Mouse (Mus musculus): Measurements from ENCODE around the gene Wbp1l. TPM values are rescaled to one million over a fixed set of nuclear protein-coding genes. Genes with fewer than 3 reads are reported as not detected.
A peak's percentile ranks its signal among the peaks of the same experiment; 100 is the strongest.

Wbp1l gene
- polyA plus RNA-seq, 1 experiment from 2014 or later = 39.7 TPM

DNA sequence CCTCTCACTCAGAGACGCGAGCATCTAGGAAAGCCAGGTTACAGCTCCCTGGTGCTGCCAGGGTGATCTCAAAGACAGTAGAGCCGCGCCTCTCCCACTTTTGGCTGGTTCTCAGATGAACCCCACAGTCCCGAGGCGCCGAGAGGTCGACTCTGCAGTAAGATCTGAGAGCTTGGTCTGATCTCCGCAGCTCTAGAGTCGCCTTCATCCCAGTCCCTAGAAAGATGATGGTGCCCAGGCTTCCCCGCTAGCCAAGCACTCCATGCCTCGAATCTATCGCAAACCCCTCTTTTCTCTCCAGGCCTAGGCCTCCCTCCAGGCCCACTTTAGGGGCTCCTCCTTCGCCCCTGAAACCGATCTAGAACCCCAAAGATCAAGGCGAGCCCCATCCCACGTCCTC lies 26.3 kb upstream of the Wbp1l start:
- peak overlapping the region; percentile 70 for H3K4me2 ChIP-seq (replicated peaks)
- WGBS = under 1% methylated on average over 17 of the region's 17 CpGs
- peak; percentile 57; the same call in 1 of the 2 replicates for ATAC-seq (replicated peaks)
- H3K36me3 ChIP-seq = peaks cover 2% of the 10 kb centered on the region; the same call in 1 of the 2 replicates
- H3K9ac ChIP-seq (replicated peaks) = peak overlapping the region; percentile 77
- H3K4me3 ChIP-seq = peak overlapping the region; percentile 65
- H3K9me3 ChIP-seq = no peaks in the 10 kb centered on the region
- H3K27me3 ChIP-seq = no peaks in the 10 kb centered on the region
- peaks cover 25% of the 10 kb centered on the region for H3K4me1 ChIP-seq
- H3K27ac ChIP-seq (replicated peaks) = peak overlapping the region; percentile 81

DNA sequence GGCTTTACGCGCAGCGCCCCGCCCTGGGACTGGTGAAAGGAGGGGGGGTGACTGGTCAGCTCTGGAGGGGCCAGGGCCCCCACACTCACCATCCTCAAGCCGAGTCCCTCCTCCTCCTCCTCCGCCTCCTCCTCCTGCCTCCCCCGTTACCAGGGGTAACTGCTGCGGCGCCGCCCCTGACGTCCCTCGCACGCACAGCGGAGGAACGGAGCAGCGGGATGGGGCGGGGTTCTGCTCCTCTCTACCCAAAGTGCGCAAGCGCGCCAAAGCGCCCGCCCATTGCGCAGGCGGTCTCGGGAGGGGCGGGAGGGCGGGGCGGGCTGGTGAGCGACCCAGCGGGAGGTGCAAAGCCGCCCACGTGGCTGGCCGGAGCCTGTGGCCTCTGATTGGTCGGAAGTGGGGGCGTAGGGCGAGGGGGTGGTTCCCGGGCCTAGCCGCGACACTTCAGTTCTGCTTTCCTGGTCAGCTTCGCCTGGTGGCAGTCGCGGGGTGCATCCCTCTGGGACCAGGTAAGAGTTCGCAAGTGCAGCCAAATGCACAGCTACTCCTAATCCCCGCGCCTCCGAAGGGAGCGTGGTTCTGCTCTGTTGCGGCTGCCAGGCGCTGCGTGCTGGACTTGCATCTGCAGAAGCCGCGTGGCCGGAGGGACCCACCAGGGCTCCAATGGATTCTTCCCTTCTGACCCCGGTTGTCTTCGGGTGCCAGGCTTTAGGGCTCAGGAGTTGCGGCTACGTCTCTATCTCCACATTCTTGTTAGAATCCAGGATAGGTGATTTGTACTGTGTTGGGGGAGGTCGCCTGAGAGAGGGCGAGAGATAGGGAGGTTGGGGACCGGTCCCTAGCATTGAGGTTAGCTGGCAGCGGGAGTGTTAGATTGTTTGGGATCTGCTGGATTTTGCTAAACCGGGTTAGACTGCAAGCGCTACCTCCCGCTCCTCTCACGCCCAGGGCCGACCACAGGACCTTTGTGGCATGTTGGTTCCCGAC lies 25.6 kb upstream of the Wbp1l start, which contains the start of the genes Arl3 and Sfxn2:
Gene Arl3 (minus strand): TSS at position 248 of the 987 bp plus-strand sequence.
Gene Sfxn2 (plus strand): TSS at position 415 of the 987 bp plus-strand sequence.
- Histone ChIP-seq H3K36me3 (no peaks in the 10 kb centered on the region), H3K27ac (replicated peaks) (peak within 1 kb of the TSS; percentile 81), H3K4me3 (peak within 1 kb of the TSS; percentile 65), H3K9ac (replicated peaks) (peak within 1 kb of the TSS; percentile 77), H3K9me3 (no peaks in the 10 kb centered on the region), H3K4me2 (replicated peaks) (peak within 1 kb of the TSS; percentile 70), H3K27me3 (no peaks in the 10 kb centered on the region), H3K4me1 (peaks cover 25% of the 10 kb centered on the region)
- ATAC-seq (replicated peaks) = peak; percentile 98
- WGBS = under 1% methylated on average over 62 of the region's 67 CpGs

DNA sequence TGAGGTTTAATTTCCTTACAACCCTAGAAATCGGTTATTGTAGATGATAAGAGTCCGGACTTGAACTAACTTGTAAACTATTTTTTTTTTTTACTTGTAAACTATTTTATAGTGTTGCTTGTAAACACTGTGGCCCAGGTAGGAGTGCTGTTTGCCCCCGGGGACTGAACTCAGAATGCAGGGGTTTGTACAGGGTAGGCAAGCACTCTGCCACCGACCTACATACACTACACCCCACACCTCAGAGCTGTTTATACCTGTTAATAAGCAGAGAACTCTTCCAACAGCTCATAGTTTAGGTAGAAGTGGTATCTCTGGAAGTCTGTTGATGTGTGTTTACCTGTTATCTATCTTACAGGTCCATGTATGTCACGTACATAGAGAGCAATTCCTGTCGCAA lies 24.9 kb upstream of the Wbp1l start:
- Histone ChIP-seq H3K4me1 (peaks cover 25% of the 10 kb centered on the region), H3K27me3 (no peaks in the 10 kb centered on the region), H3K9ac (replicated peaks) (peak overlapping the region; percentile 77; the same call in 1 of the 2 replicates), H3K4me3 (peak overlapping the region; percentile 65), H3K9me3 (no peaks in the 10 kb centered on the region), H3K27ac (replicated peaks) (no peak overlapping the region), H3K4me2 (replicated peaks) (peak overlapping the region; percentile 66), H3K36me3 (no peaks in the 10 kb centered on the region)
- no peak for ATAC-seq (replicated peaks)
- WGBS = 52% methylated on average over 6 of the region's 6 CpGs

DNA sequence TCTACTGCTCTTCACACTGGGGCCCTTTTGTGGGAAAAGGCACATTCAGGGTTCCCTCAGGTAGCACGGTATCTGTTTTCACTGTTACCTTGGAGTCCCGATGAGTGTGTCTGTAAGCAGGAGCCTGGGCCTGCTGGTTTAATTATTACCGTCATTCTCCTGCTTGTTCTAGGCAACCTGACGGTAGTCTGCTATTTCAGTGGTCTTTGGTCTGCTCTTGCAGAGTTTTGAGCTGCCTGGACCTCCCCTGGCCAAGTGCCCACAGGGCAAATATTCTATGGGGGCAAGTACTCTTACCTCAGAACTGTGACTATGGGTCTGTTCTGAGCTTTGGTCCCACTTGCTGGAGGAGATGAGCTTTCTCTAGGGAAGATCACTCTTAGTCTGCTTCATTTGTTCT lies 23.7 kb upstream of the Wbp1l start:
- ATAC-seq (replicated peaks) = no peak
- H3K4me2 ChIP-seq (replicated peaks) = no peak overlapping the region
- WGBS = 82% methylated on average over 4 of the region's 4 CpGs
- no peak overlapping the region for H3K27ac ChIP-seq (replicated peaks)
- no peaks in the 10 kb centered on the region for H3K27me3 ChIP-seq
- no peak overlapping the region for H3K4me3 ChIP-seq
- H3K9ac ChIP-seq (replicated peaks) = no peak overlapping the region
- no peaks in the 10 kb centered on the region for H3K36me3 ChIP-seq
- peaks cover 25% of the 10 kb centered on the region for H3K4me1 ChIP-seq
- no peaks in the 10 kb centered on the region for H3K9me3 ChIP-seq

DNA sequence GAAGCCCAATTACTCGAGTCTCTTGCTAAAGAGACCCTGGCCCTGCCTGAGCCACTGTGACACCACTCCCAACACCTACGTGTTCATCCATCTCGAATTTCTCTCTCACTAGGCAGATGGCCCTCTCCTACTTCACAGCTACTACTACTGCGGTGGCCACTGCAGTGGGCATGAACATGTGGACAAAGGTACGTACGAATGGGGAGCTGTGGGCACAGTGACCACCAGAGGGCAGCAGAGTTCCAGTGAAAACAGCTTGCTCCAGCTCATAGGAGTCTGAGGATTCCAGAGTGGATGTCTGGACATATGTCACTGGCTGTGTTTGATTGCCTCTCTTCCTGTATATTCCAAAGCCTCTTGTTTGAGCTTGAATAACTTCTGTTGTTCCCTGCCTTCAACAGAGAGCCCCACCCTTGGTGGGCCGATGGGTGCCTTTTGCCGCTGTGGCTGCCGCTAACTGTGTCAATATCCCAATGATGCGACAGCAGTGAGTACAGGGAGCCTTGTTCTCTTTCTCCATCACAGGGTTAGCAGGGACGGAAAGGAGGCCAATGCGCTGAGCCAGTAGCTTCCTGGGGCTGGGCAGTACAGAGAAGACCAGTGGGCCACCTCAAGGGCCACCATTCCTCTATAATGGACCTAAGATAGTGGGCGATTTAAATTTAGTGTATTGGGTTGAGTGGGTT lies 10.9 kb upstream of the Wbp1l start:
- Histone ChIP-seq H3K9ac (replicated peaks) (no peak overlapping the region), H3K27me3 (no peaks in the 10 kb centered on the region), H3K36me3 (peaks cover 9% of the 10 kb centered on the region; the same call in 1 of the 2 replicates), H3K4me3 (no peak overlapping the region), H3K9me3 (no peaks in the 10 kb centered on the region), H3K4me2 (replicated peaks) (no peak overlapping the region), H3K4me1 (no peaks in the 10 kb centered on the region), H3K27ac (replicated peaks) (no peak overlapping the region)
- peak; percentile 57 for ATAC-seq (replicated peaks)
- WGBS = 59% methylated on average over 13 of the region's 13 CpGs

DNA sequence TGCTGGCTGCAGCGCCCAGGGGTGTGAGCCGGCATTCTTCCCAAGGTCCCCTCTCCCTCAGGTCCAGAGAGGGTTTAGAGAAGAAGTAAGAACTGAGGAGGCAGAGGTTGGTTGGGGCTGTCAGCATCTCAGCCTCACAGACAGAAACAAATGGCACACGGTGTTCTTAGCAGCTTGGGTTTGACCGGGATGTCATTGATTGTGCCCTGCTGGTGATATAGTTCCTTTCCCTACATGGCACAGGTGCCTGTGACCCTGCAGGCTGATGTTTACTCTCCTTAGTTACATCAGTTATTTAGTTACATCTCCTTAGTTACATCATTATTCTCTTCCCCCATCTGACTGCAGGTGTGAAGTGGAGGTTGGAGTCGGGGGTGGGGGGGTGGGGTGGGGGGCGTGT lies 7.3 kb upstream of the Wbp1l start:
- no peak overlapping the region for H3K27ac ChIP-seq (replicated peaks)
- no peak overlapping the region for H3K4me2 ChIP-seq (replicated peaks)
- H3K9ac ChIP-seq (replicated peaks) = no peak overlapping the region
- ATAC-seq (replicated peaks) = no peak
- no peak overlapping the region for H3K4me3 ChIP-seq
- no peaks in the 10 kb centered on the region for H3K27me3 ChIP-seq
- H3K9me3 ChIP-seq = no peaks in the 10 kb centered on the region
- 93% methylated on average over 6 of the region's 6 CpGs for WGBS
- peaks cover 18% of the 10 kb centered on the region; the same call in 1 of the 2 replicates for H3K36me3 ChIP-seq
- no peaks in the 10 kb centered on the region for H3K4me1 ChIP-seq

DNA sequence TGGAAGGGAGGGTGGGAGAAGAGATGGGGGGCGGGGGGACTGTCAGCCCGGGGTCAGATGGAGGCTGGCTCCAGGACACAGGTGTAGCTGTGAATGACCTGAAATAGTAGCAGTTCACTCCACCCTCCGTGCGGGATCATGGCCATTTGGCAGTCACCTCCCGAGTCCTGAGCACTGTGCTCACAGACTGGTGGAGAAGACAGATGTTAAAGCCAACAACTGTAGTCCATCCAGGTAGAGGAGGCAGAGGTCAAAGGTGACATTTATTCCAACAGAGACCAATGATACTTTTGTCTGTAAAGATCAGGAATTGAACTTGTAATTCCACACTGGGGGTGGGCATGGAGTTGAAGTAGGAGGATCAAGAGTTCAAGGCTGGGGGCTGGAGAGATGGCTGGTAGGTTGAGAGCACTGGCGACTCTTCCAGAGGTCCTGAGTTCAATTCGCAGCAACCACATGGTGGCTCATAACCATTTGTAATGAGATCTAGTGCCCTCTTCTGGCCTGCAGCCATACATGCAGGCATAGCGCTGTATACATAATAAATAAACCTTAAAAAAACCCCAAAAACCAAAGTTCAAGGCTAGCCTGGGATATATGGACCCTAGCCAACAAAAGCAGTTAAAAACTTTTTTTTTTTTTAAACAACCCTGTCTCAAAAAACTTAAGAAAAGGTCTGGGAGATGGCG lies 6.0 kb upstream of the Wbp1l start:
- 91% methylated on average over 9 of the region's 9 CpGs for WGBS
- Histone ChIP-seq H3K4me2 (replicated peaks) (no peak overlapping the region), H3K27me3 (no peaks in the 10 kb centered on the region), H3K4me3 (no peak overlapping the region), H3K9me3 (no peaks in the 10 kb centered on the region), H3K27ac (replicated peaks) (no peak overlapping the region), H3K9ac (replicated peaks) (no peak overlapping the region), H3K36me3 (peaks cover 18% of the 10 kb centered on the region; the same call in 1 of the 2 replicates), H3K4me1 (peaks cover under 1% of the 10 kb centered on the region; the same call in 1 of the 2 replicates)
- no peak for ATAC-seq (replicated peaks)

DNA sequence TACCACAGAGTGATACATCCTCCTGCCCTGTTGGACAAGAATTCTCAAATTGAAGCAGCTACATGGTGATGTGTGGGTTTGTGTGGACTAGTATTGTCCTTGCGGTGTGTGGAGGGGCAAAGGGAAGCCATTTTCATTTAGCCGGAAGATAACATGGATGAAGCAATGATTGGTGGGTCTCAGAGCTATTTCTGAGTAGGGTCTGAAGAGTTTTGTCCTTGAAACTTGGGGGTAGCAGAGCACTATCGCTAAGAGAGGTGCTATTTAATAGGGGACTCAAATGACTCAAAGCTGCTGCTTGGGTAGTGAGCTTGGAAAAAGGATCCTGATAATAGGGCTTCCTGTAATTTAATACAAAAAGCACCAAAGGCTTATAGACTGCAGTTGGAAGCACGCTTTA lies 697 bp upstream of the Wbp1l start:
- no peaks in the 10 kb centered on the region for H3K27me3 ChIP-seq
- no peak overlapping the region for H3K9ac ChIP-seq (replicated peaks)
- WGBS = 78% methylated on average over 4 of the region's 4 CpGs
- H3K4me2 ChIP-seq (replicated peaks) = peak overlapping the region; percentile 40
- peaks cover 31% of the 10 kb centered on the region for H3K4me1 ChIP-seq
- peaks cover 9% of the 10 kb centered on the region; the same call in 1 of the 2 replicates for H3K36me3 ChIP-seq
- ATAC-seq (replicated peaks) = no peak
- H3K27ac ChIP-seq (replicated peaks) = peak overlapping the region; percentile 23
- no peaks in the 10 kb centered on the region for H3K9me3 ChIP-seq
- H3K4me3 ChIP-seq = peak overlapping the region; percentile 91

DNA sequence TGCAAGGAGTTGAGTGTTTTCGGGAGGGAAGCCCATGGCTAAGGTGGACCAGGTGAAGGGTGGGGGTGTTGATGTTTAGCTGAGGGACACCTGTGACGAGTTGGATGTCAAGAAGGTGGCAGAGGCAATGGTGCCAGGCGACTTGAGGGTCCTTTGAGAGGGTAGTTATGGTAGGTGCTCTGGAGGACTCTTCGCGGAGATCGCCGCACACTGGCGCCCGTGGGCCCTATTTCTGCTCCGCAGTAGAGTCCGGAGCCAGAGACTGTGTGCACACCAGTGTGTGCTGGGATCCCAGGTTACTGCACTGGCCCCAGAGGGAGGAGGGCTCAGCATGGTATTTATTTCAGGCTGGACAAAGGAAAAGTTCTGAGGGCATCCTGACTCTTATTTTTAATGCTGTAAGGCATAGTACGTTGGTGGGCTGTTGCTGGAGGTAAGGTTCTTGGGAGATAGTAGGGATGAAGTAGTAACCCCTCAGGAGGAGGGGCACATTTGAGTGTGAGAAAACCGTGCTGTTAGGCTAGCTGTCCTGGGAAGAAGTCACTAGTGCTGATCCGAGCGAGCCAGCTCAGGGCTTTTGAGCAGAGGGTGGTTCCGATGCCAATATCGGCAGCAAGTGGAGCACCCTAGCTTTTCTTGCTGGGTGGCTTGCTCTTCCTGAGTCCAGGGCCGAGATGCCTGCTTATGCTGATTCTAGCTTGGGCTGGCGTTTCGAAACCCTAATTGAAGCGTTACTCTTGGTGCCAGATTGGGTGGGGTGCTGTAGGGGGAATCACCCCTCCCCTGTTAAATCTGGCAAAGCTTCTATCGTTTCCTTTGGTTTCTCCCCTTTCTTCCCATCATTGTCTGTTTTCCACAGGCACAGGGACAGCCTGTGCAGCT lies 732 bp downstream of the Wbp1l start:
- Histone ChIP-seq H3K4me1 (peaks cover 31% of the 10 kb centered on the region), H3K27ac (replicated peaks) (peak overlapping the region; percentile 74), H3K4me2 (replicated peaks) (peak overlapping the region; percentile 94), H3K36me3 (peaks cover 4% of the 10 kb centered on the region; the same call in 1 of the 2 replicates), H3K4me3 (peak overlapping the region; percentile 91), H3K9me3 (no peaks in the 10 kb centered on the region), H3K27me3 (no peaks in the 10 kb centered on the region), H3K9ac (replicated peaks) (peak overlapping the region; percentile 80)
- WGBS = 17% methylated on average over 22 of the region's 22 CpGs
- ATAC-seq (replicated peaks) = peak; percentile 23; the same call in 1 of the 2 replicates

DNA sequence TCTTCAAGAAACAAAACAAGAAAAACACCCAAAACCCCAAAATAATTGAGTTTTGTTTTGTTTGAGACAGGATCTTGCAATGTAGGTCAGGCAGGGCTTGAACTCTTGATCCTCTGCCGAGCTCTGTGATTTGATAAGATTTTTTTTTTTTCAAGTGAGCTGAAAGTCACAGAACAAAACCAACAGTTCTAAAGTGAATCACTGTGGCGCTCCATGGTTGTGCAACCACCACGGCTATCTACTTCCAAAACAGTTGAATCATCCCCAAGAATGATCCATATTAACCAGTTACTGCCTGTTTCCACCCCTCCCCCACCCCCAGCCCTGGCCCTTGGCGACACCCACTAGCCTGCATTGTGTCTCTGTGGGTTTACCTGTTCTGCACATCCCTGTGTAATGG lies 1.5 kb downstream of the Wbp1l start:
- Histone ChIP-seq H3K4me2 (replicated peaks) (peak overlapping the region; percentile 94), H3K27me3 (no peaks in the 10 kb centered on the region), H3K9me3 (no peaks in the 10 kb centered on the region), H3K27ac (replicated peaks) (no peak overlapping the region), H3K4me3 (peak overlapping the region; percentile 91), H3K9ac (replicated peaks) (no peak overlapping the region), H3K36me3 (no peaks in the 10 kb centered on the region; the same call in 1 of the 2 replicates), H3K4me1 (peaks cover 31% of the 10 kb centered on the region)
- ATAC-seq (replicated peaks) = no peak
- 84% methylated on average over 4 of the region's 4 CpGs for WGBS

DNA sequence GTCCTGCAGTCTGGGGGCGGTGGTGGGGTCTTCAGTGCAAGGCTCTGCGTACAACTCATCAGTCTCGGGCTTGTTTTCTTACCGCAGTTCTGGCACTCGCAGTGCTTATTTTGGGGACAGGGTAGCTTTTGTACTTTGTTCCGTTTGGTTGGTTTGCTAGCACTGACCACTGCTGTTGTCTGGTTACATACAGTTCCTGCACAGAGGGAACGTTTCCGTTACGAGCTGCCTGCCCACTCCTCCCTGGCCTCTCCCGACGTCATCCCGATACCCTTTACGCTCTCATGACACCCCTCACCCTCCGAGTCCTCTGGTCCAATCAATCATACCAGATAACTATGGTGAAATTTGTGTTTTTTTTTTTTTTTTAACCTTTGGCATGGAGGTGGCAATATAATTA lies 2.6 kb downstream of the Wbp1l start:
- H3K4me3 ChIP-seq = no peak overlapping the region
- no peaks in the 10 kb centered on the region for H3K9me3 ChIP-seq
- no peak overlapping the region for H3K4me2 ChIP-seq (replicated peaks)
- H3K27ac ChIP-seq (replicated peaks) = no peak overlapping the region
- ATAC-seq (replicated peaks) = no peak
- peaks cover 31% of the 10 kb centered on the region for H3K4me1 ChIP-seq
- H3K36me3 ChIP-seq = peaks cover 5% of the 10 kb centered on the region; the same call in 1 of the 2 replicates
- no peak overlapping the region for H3K9ac ChIP-seq (replicated peaks)
- no peaks in the 10 kb centered on the region for H3K27me3 ChIP-seq
- 93% methylated on average over 14 of the region's 14 CpGs for WGBS

Measured in forebrain, embryonic 15.5 days (tissue).